Mouse (Mus musculus): ENCODE data around the gene Pou2af1. TPM values are rescaled to one million over a fixed set of nuclear protein-coding genes. Genes with fewer than 3 reads are reported as not detected.

The Pou2af1 gene
- total RNA-seq (2014; rRNA removed) = 0.05 TPM in 1 of 2 replicates, not detected in the other
- polyA plus RNA-seq (2015; fragmentation: Nextera tagmentation; extraction: Ambion mirVana) = 0.09 TPM in 1 of 2 replicates, not detected in the other

DNA sequence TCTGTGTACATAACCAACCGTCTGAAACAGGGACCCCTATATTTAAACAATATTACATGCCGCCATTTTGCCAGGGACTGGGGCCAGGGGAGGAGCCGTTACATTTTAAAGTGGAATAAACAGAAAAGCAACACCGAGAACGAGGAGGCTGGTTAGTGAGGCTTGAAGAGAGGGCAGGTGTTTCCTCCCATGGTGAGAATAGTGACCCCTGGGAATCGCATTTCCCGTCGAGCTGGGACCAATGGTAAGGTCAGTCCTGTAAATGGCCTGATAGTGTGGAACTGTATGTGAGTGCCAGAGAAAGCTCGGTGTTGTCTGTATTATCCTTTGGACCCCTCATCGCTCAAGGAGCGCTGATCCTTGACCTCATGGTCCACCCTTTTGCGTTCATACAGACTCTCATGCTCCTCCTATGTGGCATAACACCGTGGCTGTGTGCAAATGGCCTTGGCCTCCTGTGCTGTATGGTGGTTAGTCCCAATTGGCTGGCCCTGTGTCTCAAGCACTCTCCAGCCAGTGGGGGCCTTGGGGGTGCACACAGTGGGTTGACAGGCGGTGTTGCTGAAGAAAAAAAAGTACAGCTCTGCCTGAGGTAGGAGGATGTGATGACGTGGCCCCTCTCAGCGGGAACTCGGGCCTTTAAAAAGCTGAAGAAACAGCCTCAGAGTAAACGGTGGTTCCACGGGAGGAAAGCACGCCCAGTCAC is at the start of gene Pou2af1:
Pou2af1 (plus strand) TSS at position 686 of the 706 bp plus-strand sequence.
- no peak for ATAC-seq
- Histone ChIP-seq H3K36me3 (ENCODE audit: insufficient read depth) (no peaks in the 10 kb centered on the region), H3K9ac (no peak within 1 kb of the TSS), H3K4me2 (ENCODE audit: low read depth) (no peak within 1 kb of the TSS), H3K4me1 (ENCODE audit: insufficient read depth) (no peaks in the 10 kb centered on the region), H3K27me3 (ENCODE audit: insufficient read depth, low read length) (no peaks in the 10 kb centered on the region), H3K27ac (ENCODE audit: low read depth, low read length) (no peak within 1 kb of the TSS), H3K9me3 (ENCODE audit: low read length) (no peaks in the 10 kb centered on the region), H3K4me3 (ENCODE audit: low read depth, low read length) (no peak within 1 kb of the TSS)
- DNase-seq = no peak
- 80% methylated on average over 20 of the region's 20 CpGs for WGBS
- TF ChIP-seq CTCF (IDR thresholded peaks at IDR 0.05; ENCODE audit: low read depth) = no peak

DNA sequence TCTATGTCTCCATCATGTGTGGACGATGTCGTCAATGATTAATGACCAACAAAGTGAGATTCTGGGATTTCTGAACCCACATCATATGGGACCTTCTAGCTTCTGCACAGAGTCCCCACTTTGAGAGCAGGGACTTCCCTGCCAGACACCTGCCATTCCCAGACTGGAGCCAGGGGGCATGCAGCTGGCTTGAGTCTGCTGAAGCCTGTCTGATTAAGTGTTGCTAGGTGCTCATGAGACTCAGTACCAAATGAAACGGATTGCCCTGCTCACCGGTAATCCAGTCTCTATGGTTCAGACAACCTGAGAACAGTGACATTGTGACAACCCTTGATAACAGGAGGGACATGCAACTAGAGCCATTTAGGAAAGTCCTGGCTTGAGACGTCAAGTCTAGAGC is 49.5 kb upstream of the Pou2af1 start:
- no peaks in the 10 kb centered on the region for H3K4me1 ChIP-seq (ENCODE audit: insufficient read depth)
- ATAC-seq (no peak), DNase-seq (no peak)
- no peak overlapping the region for H3K4me2 ChIP-seq (ENCODE audit: low read depth)
- no peak overlapping the region for H3K27ac ChIP-seq (ENCODE audit: low read depth, low read length)
- no peaks in the 10 kb centered on the region for H3K9me3 ChIP-seq (ENCODE audit: low read length)
- H3K36me3 ChIP-seq (ENCODE audit: insufficient read depth) = no peaks in the 10 kb centered on the region
- 82% methylated on average over 5 of the region's 5 CpGs for WGBS
- no peak overlapping the region for H3K9ac ChIP-seq
- TF ChIP-seq CTCF (IDR thresholded peaks at IDR 0.05; ENCODE audit: low read depth) = peak; percentile 17; the same call in 1 of the 2 replicates
- no peak overlapping the region for H3K4me3 ChIP-seq (ENCODE audit: low read depth, low read length)
- no peaks in the 10 kb centered on the region for H3K27me3 ChIP-seq (ENCODE audit: insufficient read depth, low read length)

DNA sequence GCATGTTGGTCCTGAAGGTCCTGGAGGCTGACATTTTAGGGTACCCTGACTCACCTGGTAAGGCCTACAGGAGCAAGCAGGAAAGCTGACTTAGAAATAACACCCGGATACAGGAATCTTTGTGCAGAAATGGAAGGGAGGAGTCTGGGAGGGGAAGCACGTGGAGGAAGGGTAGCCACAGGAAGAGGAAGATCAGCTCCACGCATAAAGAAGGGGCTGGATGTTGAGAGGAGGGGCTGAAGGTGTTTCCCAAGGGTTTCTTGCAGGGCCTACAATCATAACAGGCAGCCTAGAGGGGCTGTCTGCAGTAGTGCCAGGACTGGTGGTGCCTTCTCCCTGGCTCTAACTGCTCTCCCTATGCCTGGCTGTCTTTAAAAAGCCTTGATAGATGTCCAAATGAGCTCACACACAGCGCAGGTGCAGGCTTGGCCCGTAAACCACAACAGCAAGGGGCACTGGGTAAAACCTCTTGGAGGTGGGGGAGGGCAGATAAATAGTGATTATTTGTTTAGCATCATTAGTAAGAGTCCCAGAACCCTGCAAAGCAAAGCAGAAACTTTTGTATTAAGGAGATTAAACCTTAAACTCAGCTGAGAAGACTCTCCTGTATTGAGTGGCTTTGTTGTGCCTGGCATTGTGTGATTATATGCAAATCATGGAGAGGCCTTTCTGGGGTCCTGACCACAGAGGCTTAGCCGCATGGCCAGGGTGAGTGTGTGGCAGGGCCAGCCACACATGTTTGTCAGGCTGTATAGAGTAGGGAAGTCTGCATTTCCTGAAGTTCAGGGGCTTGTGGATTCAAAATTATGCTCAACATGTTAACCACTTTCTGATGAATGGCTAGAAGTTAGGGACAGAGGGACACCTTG is 48.0 kb upstream of the Pou2af1 start, which contains the start of gene Gm32742:
Gm32742 (minus strand) TSS at position 206 of the 869 bp plus-strand sequence.
- 41% methylated on average over 6 of the region's 6 CpGs for WGBS
- H3K27me3 ChIP-seq (ENCODE audit: insufficient read depth, low read length) = no peaks in the 10 kb centered on the region
- H3K9me3 ChIP-seq (ENCODE audit: low read length) = no peaks in the 10 kb centered on the region
- H3K4me1 ChIP-seq (ENCODE audit: insufficient read depth) = no peaks in the 10 kb centered on the region
- no peak within 1 kb of the TSS for H3K9ac ChIP-seq
- H3K36me3 ChIP-seq (ENCODE audit: insufficient read depth) = no peaks in the 10 kb centered on the region
- no peak within 1 kb of the TSS for H3K27ac ChIP-seq (ENCODE audit: low read depth, low read length)
- no peak within 1 kb of the TSS for H3K4me3 ChIP-seq (ENCODE audit: low read depth, low read length)
- H3K4me2 ChIP-seq (ENCODE audit: low read depth) = no peak within 1 kb of the TSS
- ATAC-seq = no peak
- no peak for TF ChIP-seq CTCF (IDR thresholded peaks at IDR 0.05; ENCODE audit: low read depth)
- no peak for DNase-seq

DNA sequence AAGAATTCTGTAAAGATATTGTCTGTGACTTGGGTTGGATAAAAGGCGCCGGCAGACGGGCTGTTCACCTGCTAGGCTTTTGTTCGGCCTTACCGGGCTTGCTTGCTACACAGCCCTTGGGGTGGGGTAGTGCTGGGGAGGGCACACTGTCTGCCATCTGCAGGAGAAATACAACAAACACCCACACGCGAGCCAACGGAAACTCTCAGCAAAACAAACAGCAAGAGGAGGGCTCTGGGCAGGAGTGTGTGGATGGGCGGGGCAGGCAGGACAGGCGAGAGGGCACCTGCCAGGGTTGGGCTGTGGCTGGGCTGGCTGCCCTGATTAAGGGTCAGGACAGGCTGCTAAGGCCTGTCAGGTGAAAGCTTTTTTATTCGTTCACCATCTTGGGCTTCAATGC is 45.6 kb upstream of the Pou2af1 start:
- no peaks in the 10 kb centered on the region for H3K4me1 ChIP-seq (ENCODE audit: insufficient read depth)
- no peaks in the 10 kb centered on the region for H3K9me3 ChIP-seq (ENCODE audit: low read length)
- H3K9ac ChIP-seq = no peak overlapping the region
- ATAC-seq = no peak
- DNase-seq = no peak
- 44% methylated on average over 11 of the region's 11 CpGs for WGBS
- no peaks in the 10 kb centered on the region for H3K36me3 ChIP-seq (ENCODE audit: insufficient read depth)
- H3K4me3 ChIP-seq (ENCODE audit: low read depth, low read length) = no peak overlapping the region
- TF ChIP-seq CTCF (IDR thresholded peaks at IDR 0.05; ENCODE audit: low read depth) = no peak
- H3K27me3 ChIP-seq (ENCODE audit: insufficient read depth, low read length) = no peaks in the 10 kb centered on the region
- no peak overlapping the region for H3K4me2 ChIP-seq (ENCODE audit: low read depth)
- no peak overlapping the region for H3K27ac ChIP-seq (ENCODE audit: low read depth, low read length)

DNA sequence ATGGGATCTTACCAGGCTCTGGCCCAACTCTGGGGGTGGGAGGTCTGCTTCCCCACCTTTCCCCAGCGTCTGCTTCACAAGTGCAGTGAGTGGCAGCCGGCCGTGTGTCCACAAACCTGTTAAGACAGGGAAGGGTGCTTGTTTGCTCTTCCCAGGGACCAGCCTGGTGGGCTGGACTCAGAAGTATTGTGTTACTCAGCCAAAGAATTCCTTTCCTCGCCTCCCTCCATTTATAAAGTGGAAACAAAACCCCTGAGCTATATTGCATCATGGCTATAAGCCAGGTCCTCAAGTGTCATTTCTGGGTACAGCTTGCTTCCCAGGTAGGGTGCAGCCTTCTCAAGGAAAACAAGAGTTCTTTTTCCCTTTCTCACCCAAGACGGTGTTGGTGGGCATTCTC is 44.8 kb upstream of the Pou2af1 start:
- TF ChIP-seq CTCF (IDR thresholded peaks at IDR 0.05; ENCODE audit: low read depth) = no peak
- no peak overlapping the region for H3K4me3 ChIP-seq (ENCODE audit: low read depth, low read length)
- DNase-seq (no peak), ATAC-seq (no peak)
- no peaks in the 10 kb centered on the region for H3K4me1 ChIP-seq (ENCODE audit: insufficient read depth)
- 63% methylated on average over 5 of the region's 5 CpGs for WGBS
- H3K36me3 ChIP-seq (ENCODE audit: insufficient read depth) = no peaks in the 10 kb centered on the region
- H3K4me2 ChIP-seq (ENCODE audit: low read depth) = no peak overlapping the region
- H3K9me3 ChIP-seq (ENCODE audit: low read length) = no peaks in the 10 kb centered on the region
- no peaks in the 10 kb centered on the region for H3K27me3 ChIP-seq (ENCODE audit: insufficient read depth, low read length)
- H3K27ac ChIP-seq (ENCODE audit: low read depth, low read length) = no peak overlapping the region
- no peak overlapping the region for H3K9ac ChIP-seq

DNA sequence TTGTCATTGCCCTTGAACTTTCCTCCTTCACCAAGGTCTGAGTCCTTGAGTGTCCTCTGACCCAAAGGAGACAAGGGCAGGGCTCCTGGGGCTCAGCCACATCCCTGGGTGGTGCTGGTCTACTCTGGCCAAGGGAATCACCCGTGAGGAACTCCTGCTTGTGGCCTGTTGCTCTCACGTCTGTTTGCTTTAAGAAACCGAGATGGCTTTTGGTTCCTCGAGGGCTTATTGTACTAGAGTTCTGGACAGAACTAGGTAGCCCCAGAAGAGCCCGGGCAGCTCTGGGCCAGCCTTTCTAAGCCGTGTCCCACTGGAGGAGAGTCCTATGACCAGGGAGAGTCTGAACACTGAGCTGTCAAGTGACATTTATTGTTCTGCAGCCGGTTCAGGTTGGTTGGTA is 44.4 kb upstream of the Pou2af1 start:
- Histone ChIP-seq H3K27ac (ENCODE audit: low read depth, low read length) (no peak overlapping the region), H3K36me3 (ENCODE audit: insufficient read depth) (no peaks in the 10 kb centered on the region), H3K27me3 (ENCODE audit: insufficient read depth, low read length) (no peaks in the 10 kb centered on the region), H3K4me2 (ENCODE audit: low read depth) (no peak overlapping the region), H3K4me3 (ENCODE audit: low read depth, low read length) (no peak overlapping the region), H3K4me1 (ENCODE audit: insufficient read depth) (no peaks in the 10 kb centered on the region), H3K9ac (no peak overlapping the region), H3K9me3 (ENCODE audit: low read length) (no peaks in the 10 kb centered on the region)
- 88% methylated on average over 7 of the region's 7 CpGs for WGBS
- no peak for TF ChIP-seq CTCF (IDR thresholded peaks at IDR 0.05; ENCODE audit: low read depth)
- no peak for DNase-seq
- no peak for ATAC-seq

DNA sequence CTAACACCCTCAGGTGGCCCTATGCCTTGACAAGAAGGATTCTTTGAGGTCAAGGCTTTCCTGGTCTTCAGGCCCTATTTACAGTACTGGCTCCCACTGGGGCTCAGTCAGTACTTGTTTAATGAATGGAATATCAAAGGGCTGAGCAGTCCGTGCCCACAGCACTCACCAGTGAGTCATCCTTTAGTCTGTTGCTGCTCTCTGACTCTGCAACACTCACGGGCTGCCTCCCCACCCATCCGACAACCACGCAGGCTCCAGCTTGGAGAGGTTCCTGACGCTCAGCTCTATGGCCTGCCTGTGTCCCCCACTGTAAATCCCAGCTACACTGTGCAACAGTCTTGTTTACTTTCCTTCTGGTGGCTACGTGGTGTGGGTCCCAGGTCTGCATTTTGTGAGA is 43.2 kb upstream of the Pou2af1 start:
- H3K27ac ChIP-seq (ENCODE audit: low read depth, low read length) = no peak overlapping the region
- TF ChIP-seq CTCF (IDR thresholded peaks at IDR 0.05; ENCODE audit: low read depth) = no peak
- 80% methylated on average over 6 of the region's 6 CpGs for WGBS
- DNase-seq = no peak
- H3K9me3 ChIP-seq (ENCODE audit: low read length) = no peaks in the 10 kb centered on the region
- no peaks in the 10 kb centered on the region for H3K4me1 ChIP-seq (ENCODE audit: insufficient read depth)
- H3K27me3 ChIP-seq (ENCODE audit: insufficient read depth, low read length) = no peaks in the 10 kb centered on the region
- no peaks in the 10 kb centered on the region for H3K36me3 ChIP-seq (ENCODE audit: insufficient read depth)
- no peak overlapping the region for H3K4me2 ChIP-seq (ENCODE audit: low read depth)
- no peak overlapping the region for H3K4me3 ChIP-seq (ENCODE audit: low read depth, low read length)
- H3K9ac ChIP-seq = no peak overlapping the region
- no peak for ATAC-seq

Measured in forebrain, postnatal 0 days (tissue).